Mouse (Mus musculus) adrenal gland, postnatal 4 days (tissue): ENCODE measurements at regions not wholly inside any gene's neighbourhood (a gene's known extent, or its start where the extent isn't known, plus 50 kb on each side); places are given as distances from the start of the nearest gene placed in this dataset.

Source experiments
- DNase-seq, 2 experiments: peaks; one replicate each; pipeline ENCODE4 v3.0.0; 2021 to 2022; ENCODE audit warnings: low spot score in 2 of 2, mixed read lengths in 2 of 2

GRCm38 (mm10) chr3:52454955-52455354 is 186.8 kb downstream of the Foxo1 start:
- DNase-seq = no peak

- DNase-seq = no peak
These were observed 184.9 kb downstream of the Foxo1 start for GRCm38 (mm10) chr3:52453041-52453440.

- DNase-seq = no peak
These were observed 184.2 kb downstream of the Foxo1 start for GRCm38 (mm10) chr3:52452345-52452744.

GRCm38 (mm10) chr3:52446991-52447390 is 178.9 kb downstream of the Foxo1 start:
- DNase-seq = no peak

- no peak for DNase-seq
These were observed 178.4 kb downstream of the Foxo1 start for GRCm38 (mm10) chr3:52446500-52446899.

GRCm38 (mm10) chr3:52444420-52445119 is 176.4 kb downstream of the Foxo1 start:
- no peak for DNase-seq

- no peak for DNase-seq
These were observed 175.7 kb downstream of the Foxo1 start for GRCm38 (mm10) chr3:52443856-52444255.

GRCm38 (mm10) chr3:52429014-52429589 is 161.0 kb downstream of the Foxo1 start:
- DNase-seq = no peak

- DNase-seq = no peak
These were observed 154.7 kb downstream of the Foxo1 start for GRCm38 (mm10) chr3:52422826-52423225.

- no peak for DNase-seq
These were observed 148.1 kb downstream of the Foxo1 start for GRCm38 (mm10) chr3:52416261-52416660.

- no peak for DNase-seq
These were observed 147.2 kb downstream of the Foxo1 start for GRCm38 (mm10) chr3:52415361-52415760.

- no peak for DNase-seq
These were observed 145.9 kb downstream of the Foxo1 start for GRCm38 (mm10) chr3:52414017-52414416.

- DNase-seq = no peak
These were observed 145.1 kb downstream of the Foxo1 start for GRCm38 (mm10) chr3:52413187-52413746.

GRCm38 (mm10) chr3:52411356-52411755 is 143.2 kb downstream of the Foxo1 start:
- DNase-seq = no peak

GRCm38 (mm10) chr3:52409465-52409864 is 141.3 kb downstream of the Foxo1 start:
- DNase-seq = no peak

GRCm38 (mm10) chr3:52406778-52407318 is 138.7 kb downstream of the Foxo1 start:
- DNase-seq = no peak

GRCm38 (mm10) chr3:52404636-52405035 is 136.5 kb downstream of the Foxo1 start:
- no peak for DNase-seq

GRCm38 (mm10) chr3:52403032-52403431 is 134.9 kb downstream of the Foxo1 start:
- DNase-seq = no peak
